Mouse (Mus musculus) spleen, postnatal 14 days (tissue): ENCODE measurements around the gene Olfr625-ps1.
"Not testable (repeated sequence)": the region's sequence is repeated elsewhere in the genome, so short reads cannot be mapped to it uniquely, and the experiment has no call there.

Experiments
- DNase-seq, 2 experiments: peaks; one replicate each; pipeline ENCODE4 v3.0.0; 2021 to 2022; ENCODE audit warnings: low spot score in 2 of 2

Gene Olfr625-ps1

DNA sequence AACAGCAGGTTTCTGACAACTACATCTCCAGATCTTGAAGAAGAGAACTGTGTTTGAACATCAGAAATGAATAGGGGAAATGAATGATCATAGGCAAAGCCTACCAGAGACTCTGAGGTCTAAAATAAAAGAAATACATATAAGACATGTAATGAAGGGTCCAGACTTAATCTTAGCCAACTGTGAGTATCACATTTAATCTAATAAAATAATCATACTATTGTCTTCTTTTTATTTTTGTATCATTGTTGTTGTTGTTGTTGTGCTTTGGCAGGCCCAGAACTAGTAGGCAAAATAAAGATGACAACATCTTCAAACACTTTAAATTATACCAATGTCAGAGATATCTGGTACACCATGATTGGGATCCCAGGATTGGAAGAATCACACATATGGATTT is at the start of gene Olfr625-ps1:
Gene Olfr625-ps1, plus strand, starts transcription at position 301 of the 400 bp plus-strand sequence.
- no peak for DNase-seq

DNA sequence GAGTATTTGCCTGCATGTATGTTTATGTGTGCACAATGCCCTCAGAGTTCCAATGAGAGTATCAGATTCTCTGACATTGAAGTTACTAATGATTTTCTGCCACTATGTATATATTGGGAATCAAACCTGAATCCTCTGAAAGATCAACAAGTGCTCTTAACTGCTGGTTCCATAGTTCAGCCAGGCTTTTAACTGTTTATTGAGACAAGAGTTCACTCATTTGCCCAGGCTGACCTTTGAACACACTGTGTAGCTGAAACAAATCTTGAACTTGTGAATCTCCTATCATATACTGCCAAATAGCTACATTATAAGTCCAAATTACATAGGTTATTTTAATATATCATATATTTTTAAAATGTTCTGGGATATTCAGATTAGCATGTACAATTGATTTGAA is 45.7 kb upstream of the Olfr625-ps1 start:
- no peak for DNase-seq

DNA sequence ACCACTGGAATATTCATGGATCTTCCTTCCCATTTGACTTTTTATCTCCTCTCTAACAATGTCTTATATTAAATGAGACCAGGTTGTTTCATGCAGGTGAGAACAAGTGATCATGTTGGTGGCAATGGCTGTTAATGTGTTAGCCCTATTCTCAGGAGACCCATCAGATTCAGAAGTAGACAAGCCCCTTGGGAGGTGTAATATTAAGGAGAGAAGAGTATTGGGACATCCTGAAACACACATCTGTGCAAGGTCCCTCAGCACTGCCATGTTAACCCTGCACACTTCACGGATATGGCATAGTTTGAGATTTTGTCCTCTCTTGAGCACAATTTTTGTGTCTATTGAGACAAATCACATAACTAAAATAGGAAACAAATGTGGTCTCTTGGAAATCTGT is 39.9 kb upstream of the Olfr625-ps1 start, which contains the start of gene Olfr622:
Gene Olfr622, minus strand, starts transcription at position 101 of the 400 bp plus-strand sequence.
- no peak for DNase-seq

DNA sequence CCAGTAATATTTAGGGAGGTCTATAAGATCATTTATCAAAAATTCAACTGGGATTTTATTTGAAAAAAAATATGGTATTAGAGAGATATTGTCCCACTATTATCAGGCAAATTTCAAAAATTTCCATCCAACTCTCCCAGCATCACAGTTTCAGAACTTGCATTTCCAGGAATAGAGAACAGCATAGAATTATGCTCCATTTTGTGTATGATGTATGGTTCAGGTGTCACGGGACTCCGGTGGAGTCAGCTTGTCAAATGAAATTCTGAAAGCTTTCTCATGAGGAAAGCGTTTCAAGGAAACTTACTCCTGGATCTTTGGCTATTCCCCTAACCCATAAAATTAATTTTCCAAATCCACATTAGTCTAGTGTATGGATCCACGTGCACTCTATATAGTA is 38.5 kb upstream of the Olfr625-ps1 start:
- no peak for DNase-seq

DNA sequence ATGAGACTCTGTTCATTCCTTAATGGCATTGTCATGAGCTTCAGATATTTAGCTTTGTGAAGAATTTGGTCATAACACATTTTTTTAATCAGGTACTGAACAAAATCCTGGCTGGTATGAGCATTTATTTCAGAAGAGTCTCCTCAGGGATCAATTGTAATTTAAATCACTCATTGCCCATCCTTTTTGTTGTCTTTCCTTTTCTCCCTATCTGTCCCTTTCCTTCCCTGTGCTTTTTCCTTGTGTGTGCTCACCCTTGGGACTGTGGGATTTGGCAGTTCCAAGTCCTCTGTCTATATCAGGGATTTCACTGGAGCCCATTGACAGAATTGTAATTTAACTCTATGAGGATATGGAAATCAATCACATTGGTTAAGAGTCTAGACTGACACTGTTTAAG is 18.9 kb upstream of the Olfr625-ps1 start, which contains the start of gene Olfr623:
Gene Olfr623, minus strand, starts transcription at position 101 of the 400 bp plus-strand sequence.
- DNase-seq: no peak

DNA sequence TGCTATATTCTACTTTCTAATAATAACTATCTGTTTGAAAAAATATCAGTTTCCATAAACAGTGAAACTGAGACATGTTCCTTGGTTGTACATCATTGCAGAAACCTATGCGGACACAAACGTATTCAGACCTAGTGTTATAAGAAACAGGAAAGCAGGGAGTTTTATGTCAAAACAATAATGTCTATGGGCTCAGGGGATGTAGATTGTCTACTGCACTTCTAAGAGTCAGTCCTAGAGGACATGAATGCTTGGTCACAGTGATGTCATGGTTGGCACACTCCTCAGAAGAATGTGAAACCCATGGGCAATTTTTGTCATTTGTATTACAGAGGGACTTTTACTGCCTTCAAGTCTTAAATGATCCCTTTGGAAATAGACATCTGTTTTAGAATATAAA is 11.4 kb upstream of the Olfr625-ps1 start, which contains the start of gene Olfr624:
Gene Olfr624, minus strand, starts transcription at position 101 of the 400 bp plus-strand sequence.
- DNase-seq: no peak

DNA sequence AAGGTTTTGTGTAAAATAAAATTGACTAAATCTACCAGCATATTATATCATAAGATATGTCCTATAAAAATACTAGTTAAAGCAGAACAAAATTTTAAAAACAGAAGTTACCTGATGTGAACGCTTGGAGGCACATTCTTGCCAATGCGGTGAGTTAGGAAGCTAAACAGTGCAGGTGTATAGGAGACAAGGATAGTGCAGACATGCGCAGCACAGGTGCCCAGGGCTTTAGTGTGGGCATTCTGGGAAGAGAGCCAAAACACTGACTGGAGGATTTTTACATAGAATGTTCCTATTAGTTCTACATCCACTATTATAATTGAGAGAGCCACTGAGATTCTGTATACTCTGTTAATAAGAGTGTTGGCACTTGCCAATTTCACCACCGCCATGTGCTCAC is 16.9 kb downstream of the Olfr625-ps1 start:
- no peak for DNase-seq

DNA sequence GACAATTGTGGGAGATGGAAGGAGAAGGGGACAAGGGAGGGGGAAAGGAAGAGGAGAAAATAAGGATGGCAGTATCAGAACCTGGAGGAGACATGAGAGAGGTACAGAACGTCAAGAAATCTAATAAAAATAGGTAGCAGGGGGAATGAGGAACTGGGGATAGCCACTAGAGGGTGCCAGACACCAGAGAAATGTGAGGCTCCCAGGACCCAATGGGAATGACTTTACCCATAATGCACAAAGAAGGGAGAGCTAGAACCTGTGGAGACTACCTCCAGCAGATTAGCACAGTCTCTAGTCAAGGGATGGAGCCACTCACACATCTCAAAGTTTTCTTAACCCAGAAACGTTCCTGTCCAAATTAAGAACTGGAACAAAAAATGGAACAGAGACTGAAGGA is 29.5 kb downstream of the Olfr625-ps1 start:
- DNase-seq: peak in 1 of 2 experiments; percentile 7

DNA sequence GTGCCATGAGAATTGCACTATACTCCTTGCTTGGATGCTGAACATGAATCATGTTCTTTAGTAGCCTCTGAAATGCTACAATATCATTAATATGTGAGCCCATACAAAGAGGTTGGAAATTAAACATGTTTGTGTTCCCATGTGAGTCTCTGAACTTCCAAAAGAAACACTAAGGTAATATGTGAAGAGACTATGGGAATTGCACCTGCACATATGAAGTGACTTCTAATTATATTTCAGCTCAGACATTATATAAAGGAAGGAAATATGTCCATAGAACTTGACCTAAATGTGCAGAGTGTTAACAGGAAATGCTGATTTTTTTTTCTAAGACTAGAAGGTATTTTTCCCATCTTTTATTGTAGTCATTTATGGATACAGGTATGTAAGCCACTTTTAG is 31.9 kb downstream of the Olfr625-ps1 start, which contains the start of gene Olfr243:
Gene Olfr243, plus strand, starts transcription at position 301 of the 400 bp plus-strand sequence.
- no peak for DNase-seq

DNA sequence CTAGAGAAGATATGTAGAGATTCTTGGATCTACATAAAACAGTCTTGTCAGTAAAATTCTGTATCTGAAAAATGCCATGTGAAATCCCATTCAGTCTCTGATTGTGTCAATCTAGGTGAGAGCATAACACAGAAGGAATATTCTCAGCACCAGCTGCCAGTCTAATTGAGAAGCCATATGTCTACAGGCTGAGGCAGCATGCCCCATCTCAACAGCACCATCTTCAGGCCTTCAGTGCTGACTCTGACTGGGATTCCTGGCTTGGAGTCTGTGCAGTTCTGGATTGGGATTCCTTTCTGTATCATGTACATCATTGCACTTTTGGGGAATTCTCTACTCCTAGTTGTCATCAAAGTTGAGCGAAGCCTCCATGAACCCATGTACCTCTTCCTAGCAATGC is 33.9 kb downstream of the Olfr625-ps1 start:
- not testable (repeated sequence) for DNase-seq

DNA sequence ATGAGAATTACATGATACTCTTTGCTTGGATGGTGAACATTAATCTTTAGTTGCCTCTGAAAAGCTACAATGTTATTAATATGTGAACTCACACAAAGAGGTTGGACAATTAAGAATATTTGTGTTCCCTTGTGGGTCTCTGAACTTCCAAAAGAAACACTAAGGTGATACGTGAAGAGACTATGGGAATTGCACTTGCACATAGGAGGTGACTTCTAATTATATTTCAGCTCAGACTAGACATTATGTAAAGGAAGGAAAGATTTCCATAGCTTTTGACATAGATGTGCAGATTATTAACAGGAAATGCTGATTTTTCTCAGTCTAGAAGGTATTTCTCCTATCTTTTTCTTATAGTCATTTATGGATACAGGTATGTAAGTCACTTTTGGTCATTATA is 47.6 kb downstream of the Olfr625-ps1 start, which contains the start of gene Olfr628:
Gene Olfr628, plus strand, starts transcription at position 301 of the 400 bp plus-strand sequence.
- DNase-seq: no peak
